Mouse (Mus musculus) forebrain, postnatal 0 days (tissue): ENCODE data around the gene Tprn. TPM values are rescaled to one million over a fixed set of nuclear protein-coding genes. Genes with fewer than 3 reads are reported as not detected.

Experiments
- ATAC-seq: fragments of 200-750 bp; cut with Nextera tagmentation; 2 replicates; pipeline ENCODE4 v1.8.0; 2017; ENCODE audit warnings: mild to moderate bottlenecking, moderate library complexity
- DNase-seq: peaks from one replicate; pipeline ENCODE4 v3.0.0-alpha.2; 2015
- H3K27ac ChIP-seq: fragments of 300-500 bp; sonication (generic); 2 replicates; pipeline ENCODE4 v1.5.1; 2014; ENCODE audit warnings: low read depth, mild to moderate bottlenecking, antibody characterized with exemption, low read length, moderate library complexity, mixed read lengths
- H3K27me3 ChIP-seq: fragments of 300-500 bp; sonication (generic); 2 replicates; pipeline ENCODE4 v1.6.1; 2014; ENCODE audit warnings: mild to moderate bottlenecking, low read length, mixed read lengths; ENCODE audit not compliant: insufficient read depth
- H3K36me3 ChIP-seq: fragments of 300-500 bp; sonication (generic); 2 replicates; pipeline ENCODE4 v1.6.1; 2014; ENCODE audit warnings: mild to moderate bottlenecking, moderate library complexity; ENCODE audit not compliant: insufficient read depth
- H3K4me1 ChIP-seq: fragments of 300-500 bp; sonication (generic); 2 replicates; pipeline ENCODE4 v1.6.1; 2014; ENCODE audit warnings: antibody characterized with exemption; ENCODE audit not compliant: insufficient read depth
- H3K4me2 ChIP-seq: fragments of 300-500 bp; sonication (generic); 2 replicates; pipeline ENCODE4 v1.6.1; 2014; ENCODE audit warnings: low read depth, mild to moderate bottlenecking, moderate library complexity
- H3K4me3 ChIP-seq: fragments of 300-500 bp; sonication (generic); 2 replicates; pipeline ENCODE4 v1.5.1; 2014; ENCODE audit warnings: low read depth, low read length, mixed read lengths
- H3K9ac ChIP-seq: fragments of 300-500 bp; sonication (generic); 2 replicates; pipeline ENCODE4 v1.6.1; 2014; ENCODE audit warnings: mild to moderate bottlenecking
- H3K9me3 ChIP-seq: fragments of 300-500 bp; sonication (generic); 2 replicates; pipeline ENCODE4 v1.6.1; 2016; ENCODE audit warnings: low read length
- CTCF ChIP-seq: sonication (generic); IDR thresholded peaks from 2 replicates; pipeline ENCODE4 v1.5.1; 2016; ENCODE audit warnings: antibody characterized with exemption, control low read depth, low read depth
- WGBS: fragments of 180-500 bp; shearing (Covaris S2); extraction: QIAGEN DNeasy Blood & Tissue Kit; methylation state at CpG from one replicate; pipeline ENCODE4 v1.1.7; 2014; 5-methylcytosine and 5-hydroxymethylcytosine counted together
- polyA plus RNA-seq: library from polyadenylated mRNA; unstranded; fragments of >200 nt; fragmentation: Nextera tagmentation; extraction: Ambion mirVana; gene quantifications from 2 replicates; pipeline ENCODE4 v1.2.1, GENCODE M21; 2015
- total RNA-seq: library from RNA; depleted of rRNA; stranded (reverse); fragments of >200 nt; gene quantifications from 2 replicates; pipeline ENCODE4 v1.2.3, GENCODE M21; 2014; rRNA removed

The Tprn gene
- total RNA-seq (15.2 and 18.1 TPM in 2 replicates), polyA plus RNA-seq (16.4 and 18.8 TPM in 2 replicates)

GRCm38 (mm10) chr2:25262291-25262767, at the start of gene Tprn:
TSS of gene Tprn (plus strand) at chr2:25262618.
- under 1% methylated on average over 37 of the region's 39 CpGs for WGBS
- peaks cover 33% of the 10 kb centered on the region for H3K4me1 ChIP-seq
- DNase-seq (peak; percentile 95), ATAC-seq (peak; percentile 99)
- TF ChIP-seq CTCF, result no peak; the same call in 1 of the 2 replicates
- no peaks in the 10 kb centered on the region for H3K27me3 ChIP-seq
- no peaks in the 10 kb centered on the region for H3K9me3 ChIP-seq
- H3K4me3 ChIP-seq, result peak within 1 kb of the TSS; percentile 76
- no peaks in the 10 kb centered on the region for H3K36me3 ChIP-seq
- H3K27ac ChIP-seq, result peak within 1 kb of the TSS; percentile 54
- H3K4me2 ChIP-seq, result peak within 1 kb of the TSS; percentile 91
- H3K9ac ChIP-seq, result peak within 1 kb of the TSS; percentile 66

GRCm38 (mm10) chr2:25213266-25213865, 49.1 kb upstream of the Tprn start:
- ATAC-seq, result no peak
- TF ChIP-seq CTCF, result no peak
- WGBS, result 72% methylated on average over 23 of the region's 23 CpGs

GRCm38 (mm10) chr2:25214444-25214843, 48.0 kb upstream of the Tprn start, which contains the start of gene Stpg3:
TSS of gene Stpg3 (minus strand) at chr2:25214637.
- Histone ChIP-seq H3K9me3 (no peaks in the 10 kb centered on the region), H3K27ac (no peak within 1 kb of the TSS), H3K4me2 (no peak within 1 kb of the TSS), H3K4me3 (no peak within 1 kb of the TSS), H3K36me3 (no peaks in the 10 kb centered on the region), H3K4me1 (peaks cover 7% of the 10 kb centered on the region), H3K27me3 (no peaks in the 10 kb centered on the region), H3K9ac (no peak within 1 kb of the TSS)
- TF ChIP-seq CTCF, result no peak
- ATAC-seq (no peak), DNase-seq (no peak)
- 78% methylated on average over 3 of the region's 3 CpGs for WGBS

More at GRCm38 (mm10) chr2:25213266-25213865, 49.1 kb upstream of the Tprn start:
- H3K4me1 ChIP-seq, result peaks cover 17% of the 10 kb centered on the region
- no peak for DNase-seq
- no peaks in the 10 kb centered on the region for H3K9me3 ChIP-seq
- H3K4me2 ChIP-seq, result no peak overlapping the region
- 0 out of 2 replicates have a peak, but pooled peaks cover 1% of the 10 kb centered on the region for H3K36me3 ChIP-seq
- H3K27ac ChIP-seq, result no peak overlapping the region
- no peaks in the 10 kb centered on the region for H3K27me3 ChIP-seq
- H3K4me3 ChIP-seq, result no peak overlapping the region
- no peak overlapping the region for H3K9ac ChIP-seq

GRCm38 (mm10) chr2:25217666-25218065, 44.8 kb upstream of the Tprn start:
- Histone ChIP-seq H3K36me3 (no peaks in the 10 kb centered on the region), H3K9me3 (no peaks in the 10 kb centered on the region), H3K4me1 (no peaks in the 10 kb centered on the region), H3K4me2 (no peak overlapping the region), H3K27me3 (no peaks in the 10 kb centered on the region), H3K27ac (no peak overlapping the region), H3K9ac (no peak overlapping the region), H3K4me3 (no peak overlapping the region)
- no peak for DNase-seq
- TF ChIP-seq CTCF, result no peak
- ATAC-seq, result no peak
- 58% methylated on average over 2 of the region's 2 CpGs for WGBS

GRCm38 (mm10) chr2:25218445-25218844, 44.0 kb upstream of the Tprn start, which contains the start of gene Fam166a:
TSS of gene Fam166a (plus strand) at chr2:25218745.
- Histone ChIP-seq H3K4me2 (no peak within 1 kb of the TSS), H3K36me3 (no peaks in the 10 kb centered on the region), H3K9ac (no peak within 1 kb of the TSS), H3K27me3 (no peaks in the 10 kb centered on the region), H3K4me3 (no peak within 1 kb of the TSS), H3K4me1 (0 out of 2 replicates have a peak, but pooled peaks cover 3% of the 10 kb centered on the region), H3K9me3 (no peaks in the 10 kb centered on the region), H3K27ac (no peak within 1 kb of the TSS)
- TF ChIP-seq CTCF, result no peak
- ATAC-seq (no peak), DNase-seq (no peak)

- no peak overlapping the region for H3K27ac ChIP-seq
- no peak for DNase-seq
- WGBS, result 73% methylated on average over 5 of the region's 5 CpGs
- no peaks in the 10 kb centered on the region for H3K36me3 ChIP-seq
- no peak overlapping the region for H3K4me2 ChIP-seq
- no peaks in the 10 kb centered on the region for H3K9me3 ChIP-seq
- no peak overlapping the region for H3K9ac ChIP-seq
- no peaks in the 10 kb centered on the region for H3K27me3 ChIP-seq
- no peak for TF ChIP-seq CTCF
- H3K4me1 ChIP-seq, result 0 out of 2 replicates have a peak, but pooled peaks cover 11% of the 10 kb centered on the region
- no peak for ATAC-seq
- no peak overlapping the region for H3K4me3 ChIP-seq
Observed at GRCm38 (mm10) chr2:25221331-25221772, 41.1 kb upstream of the Tprn start.
